Mouse (Mus musculus) MEL (cell line): ENCODE results near the gene Ctns. TPM values are rescaled to one million over a fixed set of nuclear protein-coding genes. Genes with fewer than 3 reads are reported as not detected.

ENCODE experiments used
- DNase-seq: peaks from one replicate; pipeline ENCODE4 v3.0.0; 2011; ENCODE audit warnings: low read depth, low spot score
- H3K27ac ChIP-seq: 2 replicates; pipeline ENCODE4 v1.5.1; 2012; ENCODE audit warnings: low read depth, mild to moderate bottlenecking, control low read depth, low read length, moderate library complexity; ENCODE audit not compliant: control insufficient read depth
- H3K27me3 ChIP-seq, 2 experiments: fragments of 150-350 bp in 1 of 2; sonication (generic) in 1 of 2; 2 replicates each; pipeline ENCODE4 v1.6.1; 2012; ENCODE audit warnings: low read length in 2 of 2, mild to moderate bottlenecking in 2 of 2, improper control_type of control experiment in 1 of 2, moderate library complexity in 1 of 2; ENCODE audit not compliant: insufficient read depth in 2 of 2, control insufficient read depth in 1 of 2
- H3K36me3 ChIP-seq, 2 experiments: 2 replicates each; pipeline ENCODE4 v1.6.1; 2012 to 2014; ENCODE audit warnings: low read length in 2 of 2, improper control_type of control experiment in 1 of 2, inconsistent platforms in 1 of 2, mild to moderate bottlenecking in 1 of 2; ENCODE audit not compliant: insufficient read depth in 2 of 2, control insufficient read depth in 1 of 2
- H3K4me1 ChIP-seq, 2 experiments: fragments of 150-350 bp in 1 of 2; sonication (generic) in 1 of 2; 2 replicates each; pipeline ENCODE4 v1.6.1; 2012; ENCODE audit warnings: low read length in 2 of 2, improper control_type of control experiment in 1 of 2, mild to moderate bottlenecking in 1 of 2; ENCODE audit not compliant: insufficient read depth in 2 of 2, control insufficient read depth in 1 of 2
- H3K4me3 ChIP-seq, 2 experiments: fragments of 150-350 bp in 1 of 2; sonication (generic) in 1 of 2; 2 replicates each; pipeline ENCODE4 v1.5.1; 2012; ENCODE audit warnings: low read depth in 2 of 2, low read length in 2 of 2, mild to moderate bottlenecking in 2 of 2, moderate library complexity in 2 of 2, control low read depth in 1 of 2, improper control_type of control experiment in 1 of 2; ENCODE audit not compliant: control insufficient read depth in 1 of 2, insufficient read depth in 1 of 2
- H3K79me2 ChIP-seq: 2 replicates; pipeline ENCODE4 v1.6.1; 2012; ENCODE audit warnings: mild to moderate bottlenecking, low read length, moderate library complexity; ENCODE audit not compliant: control insufficient read depth, poor library complexity, insufficient read depth
- H3K9ac ChIP-seq: 2 replicates; pipeline ENCODE4 v1.6.1; 2012; ENCODE audit warnings: low read depth, mild to moderate bottlenecking, control low read depth, low read length, moderate library complexity; ENCODE audit not compliant: control insufficient read depth, poor library complexity, severe bottlenecking
- H3K9me3 ChIP-seq: fragments of 150-350 bp; sonication (generic); replicated peaks from 2 replicates; pipeline ENCODE4 v1.6.1; 2012; ENCODE audit warnings: mild to moderate bottlenecking, low read length, improper control_type of control experiment, moderate library complexity; ENCODE audit not compliant: insufficient read depth
- BHLHE40 ChIP-seq: IDR thresholded peaks from 2 replicates; pipeline ENCODE4 v1.6.1; 2012; ENCODE audit warnings: low read depth, mild to moderate bottlenecking, inconsistent platforms, low read length, improper control_type of control experiment, borderline replicate concordance
- MAFK ChIP-seq: IDR thresholded peaks from 2 replicates; pipeline ENCODE4 v1.6.1; 2011; ENCODE audit warnings: low read depth, mild to moderate bottlenecking, low read length, improper control_type of control experiment, borderline replicate concordance
- MAX ChIP-seq: IDR thresholded peaks from 2 replicates; pipeline ENCODE4 v1.6.1; 2011; ENCODE audit warnings: low read length, improper control_type of control experiment
- NELFE ChIP-seq: IDR thresholded peaks from 2 replicates; pipeline ENCODE4 v1.6.1; 2011; ENCODE audit warnings: low read depth, low read length, improper control_type of control experiment
- NRF1 ChIP-seq: IDR thresholded peaks from 2 replicates; pipeline ENCODE4 v1.6.1; 2014; ENCODE audit warnings: low read depth, mild to moderate bottlenecking, inconsistent platforms, low read length, improper control_type of control experiment, moderate library complexity; ENCODE audit not compliant: poor library complexity, insufficient read depth, severe bottlenecking
- POLR2AphosphoS2 ChIP-seq: IDR thresholded peaks from 2 replicates; pipeline ENCODE4 v1.6.1; 2011; ENCODE audit warnings: low read length, improper control_type of control experiment
- SIN3A ChIP-seq: IDR thresholded peaks from 2 replicates; pipeline ENCODE4 v1.6.1; 2012; ENCODE audit warnings: low read length, improper control_type of control experiment, inconsistent platforms
- TAL1 ChIP-seq: IDR thresholded peaks from 2 replicates; pipeline ENCODE4 v1.6.1; 2012; ENCODE audit warnings: mild to moderate bottlenecking, inconsistent platforms, low read length, moderate library complexity, mixed read lengths
- ZC3H11A ChIP-seq: IDR thresholded peaks from 2 replicates; pipeline ENCODE4 v1.6.1; 2012; ENCODE audit warnings: low read depth, mild to moderate bottlenecking, inconsistent platforms, low read length, improper control_type of control experiment
- ZKSCAN1 ChIP-seq: IDR thresholded peaks from 2 replicates; pipeline ENCODE4 v1.6.1; 2012; ENCODE audit warnings: low read depth, mild to moderate bottlenecking, inconsistent platforms, low read length, improper control_type of control experiment, moderate library complexity
- polyA plus RNA-seq, 2 experiments: library from polyadenylated mRNA; stranded (reverse) in 1 of 2; unstranded in 1 of 2; fragments of >175 nt in 1 of 2; fragments of >200 nt in 1 of 2; gene quantifications; 2 replicates each; pipeline versions ENCODE4 v1.2.1 to v1.2.4; 2012; ENCODE audit warnings: low replicate concordance in 2 of 2, low read depth in 1 of 2; ENCODE audit not compliant: insufficient read length in 2 of 2, insufficient read depth in 1 of 2, missing spikeins in 1 of 2
- total RNA-seq: library from RNA; depleted of rRNA; stranded (reverse); fragments of 300-350 nt; gene quantifications from 2 replicates; pipeline ENCODE4 v1.2.3, GENCODE M21; 2012; rRNA removed

Gene Ctns
- total and polyA plus RNA-seq, 3 experiments: 5.4 to 9.4 TPM; not detected in 1

- Histone ChIP-seq H3K9me3 (no peaks in the 10 kb centered on the region), H3K4me3 (peak overlapping the region; percentile 24 to 97; a peak in 3 of 4 replicates), H3K9ac (peak overlapping the region; percentile 19; the same call in 1 of the 2 replicates), H3K27me3 (no peaks in the 10 kb centered on the region), H3K36me3 (peaks cover 0 to 45% of the 10 kb centered on the region in 2 experiments; a peak in 3 of 4 replicates), H3K79me2 (peaks cover 58% of the 10 kb centered on the region), H3K27ac (no peak overlapping the region), H3K4me1 (peaks cover 8 to 45% of the 10 kb centered on the region in 2 experiments)
- no peak for DNase-seq
- TF ChIP-seq MAFK: no peak
- TF ChIP-seq ZKSCAN1: no peak
- TF ChIP-seq BHLHE40: no peak
- TF ChIP-seq NELFE: no peak
- no peak for TF ChIP-seq NRF1
- TF ChIP-seq TAL1: no peak
- TF ChIP-seq SIN3A: no peak
- no peak for TF ChIP-seq ZC3H11A
- TF ChIP-seq MAX: no peak
- TF ChIP-seq POLR2AphosphoS2: no peak
These were observed 64.6 kb downstream of the Ctns start for GRCm38 (mm10) chr11:73134222-73134621.

Other genes starting within 250 kb of the Ctns start
- gene Atp2a3, start 237.9 kb downstream of the Ctns start, total RNA-seq: 10.7 and 16.4 TPM in 2 replicates
- 10 to 100 TPM in 1 of 2 experiments, not detected in 1; 49.9 TPM for gene Atp2a3, start 237.9 kb downstream of the Ctns start, polyA plus RNA-seq
- gene P2rx1, start 199.9 kb downstream of the Ctns start, total RNA-seq: 3.0 and 3.1 TPM in 2 replicates
- 1 to 10 TPM in 1 of 2 experiments, not detected in 1; 8.1 TPM for gene P2rx1, start 199.9 kb downstream of the Ctns start, polyA plus RNA-seq
- 5.3 and 5.8 TPM in 2 replicates for gene Camkk1, start 180.0 kb downstream of the Ctns start, total RNA-seq
- 1 to 10 TPM in 1 of 2 experiments, not detected in 1; 6.6 TPM for gene Camkk1, start 180.0 kb downstream of the Ctns start, polyA plus RNA-seq
- 9.3 and 9.6 TPM in 2 replicates for gene Ncbp3, start 151.3 kb downstream of the Ctns start, total RNA-seq
- gene Ncbp3, start 151.3 kb downstream of the Ctns start, polyA plus RNA-seq: 1 to 10 TPM in 1 of 2 experiments, not detected in 1; 8.4 TPM
- gene Itgae, start 108.5 kb downstream of the Ctns start, total RNA-seq: 0.04 and 0.16 TPM in 2 replicates
- gene Itgae, start 108.5 kb downstream of the Ctns start, polyA plus RNA-seq: under 1 TPM in 1 of 2 experiments, not detected in 1; 0.22 TPM
- 22.9 and 26.9 TPM in 2 replicates for gene Haspin, start 60.7 kb downstream of the Ctns start, total RNA-seq
- 10 to 100 TPM in 1 of 2 experiments, not detected in 1; 28.3 TPM for gene Haspin, start 60.7 kb downstream of the Ctns start, polyA plus RNA-seq
- gene P2rx5, start 38.6 kb downstream of the Ctns start, total RNA-seq: 0.04 and 0.07 TPM in 2 replicates
- gene P2rx5, start 38.6 kb downstream of the Ctns start, polyA plus RNA-seq: under 1 TPM in 1 of 2 experiments, not detected in 1; 0.25 TPM
- gene Emc6, start 22.0 kb downstream of the Ctns start, total RNA-seq: 158 and 179 TPM in 2 replicates
- gene Emc6, start 22.0 kb downstream of the Ctns start, polyA plus RNA-seq: 100 to 1,000 TPM in 1 of 2 experiments, not detected in 1; 211 TPM
- 12.6 and 13.1 TPM in 2 replicates for gene Tax1bp3, start 22.0 kb downstream of the Ctns start, total RNA-seq
- 10 to 100 TPM in 1 of 2 experiments, not detected in 1; 30.9 TPM for gene Tax1bp3, start 22.0 kb downstream of the Ctns start, polyA plus RNA-seq
- 1.0 and 1.4 TPM in 2 replicates for gene Shpk, start 418 bp upstream of the Ctns start, total RNA-seq
- 1 to 10 TPM in 1 of 2 experiments, not detected in 1; 1.6 TPM for gene Shpk, start 418 bp upstream of the Ctns start, polyA plus RNA-seq
- not detected in 2 replicates for gene Trpv1, start 35.2 kb upstream of the Ctns start, total RNA-seq
- gene Trpv1, start 35.2 kb upstream of the Ctns start, polyA plus RNA-seq: not detected
- gene Trpv3, start 68.3 kb upstream of the Ctns start, total RNA-seq: not detected in 2 replicates
- not detected for gene Trpv3, start 68.3 kb upstream of the Ctns start, polyA plus RNA-seq
- 1.3 TPM in 2 replicates for gene Aspa, start 130.6 kb upstream of the Ctns start, total RNA-seq
- gene Aspa, start 130.6 kb upstream of the Ctns start, polyA plus RNA-seq: under 1 TPM in 1 of 2 experiments, not detected in 1; 0.28 TPM
- not detected in 2 replicates for gene Gm49340, start 130.7 kb upstream of the Ctns start, total RNA-seq
- not detected for gene Gm49340, start 130.7 kb upstream of the Ctns start, polyA plus RNA-seq
- not detected in 2 replicates for gene Spata22, start 130.7 kb upstream of the Ctns start, total RNA-seq
- not detected for gene Spata22, start 130.7 kb upstream of the Ctns start, polyA plus RNA-seq
- gene Olfr20, start 151.7 kb upstream of the Ctns start, total RNA-seq: not detected in 2 replicates
- not detected for gene Olfr20, start 151.7 kb upstream of the Ctns start, polyA plus RNA-seq
- 0.08 TPM in 1 of 2 replicates, not detected in the other for gene Olfr376, start 172.2 kb upstream of the Ctns start, total RNA-seq
- not detected for gene Olfr376, start 172.2 kb upstream of the Ctns start, polyA plus RNA-seq
- gene Olfr1, start 200.6 kb upstream of the Ctns start, total RNA-seq: not detected in 2 replicates
- gene Olfr1, start 200.6 kb upstream of the Ctns start, polyA plus RNA-seq: not detected
- not detected in 2 replicates for gene Olfr378, start 229.4 kb upstream of the Ctns start, total RNA-seq
- not detected for gene Olfr378, start 229.4 kb upstream of the Ctns start, polyA plus RNA-seq